Comparison of ENCODE assay signal across 8 mouse cellular contexts in the genomic region with DNA sequence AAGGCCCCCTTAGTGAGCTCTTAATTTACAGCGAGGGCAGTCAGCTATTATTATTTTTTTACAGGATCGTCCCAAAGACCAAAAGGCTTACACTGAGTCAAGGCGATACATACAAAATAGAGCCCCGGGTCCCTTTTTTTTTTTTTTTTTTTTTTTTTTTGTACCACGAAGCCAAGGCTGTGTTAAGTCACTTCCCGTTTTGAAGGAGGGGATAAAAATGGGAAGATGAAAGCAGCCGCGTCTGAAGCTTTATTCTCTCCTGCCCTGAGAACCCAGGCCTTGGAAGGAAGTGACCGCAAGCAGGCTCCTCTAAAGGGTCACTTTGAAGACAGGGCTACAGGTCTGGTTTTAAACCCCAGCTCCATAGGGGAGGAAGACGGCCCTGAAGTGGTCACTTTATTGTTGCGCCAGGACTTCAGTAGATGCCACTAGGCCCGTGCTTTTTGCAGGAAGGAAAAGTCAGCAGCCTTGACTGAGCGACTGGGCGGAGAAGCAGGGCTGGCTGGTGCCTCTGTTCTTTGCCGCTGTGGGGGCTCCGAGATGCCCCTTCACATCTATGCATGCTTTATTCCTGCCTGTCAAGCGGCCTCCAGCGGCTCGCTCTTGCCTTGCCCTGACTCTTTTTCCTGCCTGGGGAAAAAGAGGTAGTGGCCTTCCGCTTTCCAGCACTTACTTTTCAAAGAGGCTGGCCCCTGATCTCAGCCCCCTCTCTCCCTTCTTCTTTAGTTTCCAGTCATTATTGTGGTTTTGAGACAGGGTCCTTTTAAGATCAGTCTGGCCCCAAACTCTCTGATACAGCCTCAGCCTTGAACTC. TPM values are rescaled to one million over a fixed set of nuclear protein-coding genes. Genes with fewer than 3 reads are reported as not detected.
DNase-seq lines count a peak whose midpoint lies in the region; ATAC-seq lines count a peak whose summit lies in the region.

No protein-coding gene starts in this region.

- H3K36me3 ChIP-seq in lung, embryonic 15.5 days, result no peaks in the 10 kb centered on the region
- H3K36me3 ChIP-seq in intestine, embryonic 15.5 days, result no peaks in the 10 kb centered on the region
- H3K36me3 ChIP-seq in neural tube, embryonic 11.5 days (ENCODE audit: control insufficient read depth, insufficient read depth, low read length), result no peaks in the 10 kb centered on the region

- ATAC-seq in lung, embryonic 15.5 days (ENCODE audit: borderline replicate concordance, extremely low read depth, low FRiP score, low TSS enrichment), result no peak
- no peak for ATAC-seq in intestine, embryonic 15.5 days
- ATAC-seq in neural tube, embryonic 11.5 days (ENCODE audit: insufficient read depth, low FRiP score, low TSS enrichment), result no peak

- H3K27ac ChIP-seq in lung, embryonic 15.5 days, result no peak overlapping the region
- no peak overlapping the region for H3K27ac ChIP-seq in intestine, embryonic 15.5 days
- H3K27ac ChIP-seq in neural tube, embryonic 11.5 days (ENCODE audit: low read depth, low read length), result no peak overlapping the region

- WGBS in lung, embryonic 15.5 days, result 33% methylated on average over 20 of the region's 20 CpGs
- WGBS in intestine, embryonic 15.5 days, result 37% methylated on average over 20 of the region's 20 CpGs
- 13% methylated on average over 20 of the region's 20 CpGs for WGBS in neural tube, embryonic 11.5 days

- no peaks in the 10 kb centered on the region for H3K9me3 ChIP-seq in lung, embryonic 15.5 days
- H3K9me3 ChIP-seq in intestine, embryonic 15.5 days, result no peaks in the 10 kb centered on the region
- no peaks in the 10 kb centered on the region for H3K9me3 ChIP-seq in neural tube, embryonic 11.5 days (ENCODE audit: control insufficient read depth, low read length)

- no peaks in the 10 kb centered on the region for H3K4me1 ChIP-seq in lung, embryonic 15.5 days
- no peaks in the 10 kb centered on the region for H3K4me1 ChIP-seq in intestine, embryonic 15.5 days (replicated peaks)
- no peaks in the 10 kb centered on the region for H3K4me1 ChIP-seq in neural tube, embryonic 11.5 days (ENCODE audit: control insufficient read depth, insufficient read depth, low read length)

- no peaks in the 10 kb centered on the region for H3K27me3 ChIP-seq in lung, embryonic 15.5 days
- no peaks in the 10 kb centered on the region for H3K27me3 ChIP-seq in intestine, embryonic 15.5 days (replicated peaks)
- no peaks in the 10 kb centered on the region for H3K27me3 ChIP-seq in neural tube, embryonic 11.5 days (ENCODE audit: control insufficient read depth, insufficient read depth, low read length)

- H3K4me3 ChIP-seq in lung, embryonic 15.5 days, result no peak overlapping the region
- H3K4me3 ChIP-seq in intestine, embryonic 15.5 days (replicated peaks), result no peak overlapping the region
- H3K4me3 ChIP-seq in neural tube, embryonic 11.5 days (ENCODE audit: low read depth, low read length), result no peak overlapping the region

- peak; percentile 69 for DNase-seq in adrenal gland, adult 2 months
- no peak for DNase-seq in adrenal gland, adult 8-10 months
- no peak for DNase-seq in lung, postnatal 4 days
- DNase-seq in neural tube, embryonic 11.5 days (ENCODE audit: low spot score), result no peak
- no peak for DNase-seq in right cerebral cortex, postnatal 36 days (ENCODE audit: low spot score in 2 of 2)
- no peak for DNase-seq in frontal cortex, postnatal 10 days (ENCODE audit: low spot score in 2 of 2)

- H3K4me2 ChIP-seq in lung, embryonic 15.5 days, result peak overlapping the region; percentile 30
- H3K4me2 ChIP-seq in intestine, embryonic 15.5 days (replicated peaks), result peak overlapping the region; percentile 22; the same call in 1 of the 2 replicates
- peak overlapping the region; percentile 16; the same call in 1 of the 2 replicates for H3K4me2 ChIP-seq in neural tube, embryonic 11.5 days (ENCODE audit: low read depth)

- H3K9ac ChIP-seq in lung, embryonic 15.5 days, result no peak overlapping the region
- no peak overlapping the region for H3K9ac ChIP-seq in intestine, embryonic 15.5 days
- peak overlapping the region; percentile 26; the same call in 1 of the 2 replicates for H3K9ac ChIP-seq in neural tube, embryonic 11.5 days (ENCODE audit: low read length)

RNA-seq across cellular contexts. Expression of gene Efhd1, which starts 17.6 kb away (rescaled TPM):
- 100 to 1,000 TPM; 337 to 341 TPM for total RNA-seq in adrenal gland, adult 2 months (2021)
- polyA plus RNA-seq in adrenal gland, adult 2 months (2012; rRNA removed), result 579 and 581 TPM in 2 replicates
- 100 to 1,000 TPM; 293 to 561 (median 377) TPM for total RNA-seq in adrenal gland, adult 8-10 months (2022)
- 0.20 and 0.41 TPM in 2 replicates for polyA plus RNA-seq in lung, embryonic 15.5 days (2015; fragmentation: Nextera tagmentation; extraction: Ambion mirVana)
- polyA plus RNA-seq in intestine, embryonic 15.5 days (2015; fragmentation: Nextera tagmentation; extraction: Ambion mirVana), result 0.08 and 0.57 TPM in 2 replicates
- 0.51 and 0.58 TPM in 2 replicates for polyA plus RNA-seq in neural tube, embryonic 11.5 days (2014; fragmentation: Nextera tagmentation; extraction: Ambion mirVana)

RNA-seq across cellular contexts. Expression of gene Gigyf2, which starts 45.0 kb away (rescaled TPM):
- 10 to 100 TPM; 66.6 to 95.5 TPM for total RNA-seq in adrenal gland, adult 2 months (2021)
- polyA plus RNA-seq in adrenal gland, adult 2 months (2012; rRNA removed), result 17.0 and 24.7 TPM in 2 replicates
- total RNA-seq in adrenal gland, adult 8-10 months (2022), result 100 to 1,000 TPM in 2 of 4 experiments, 10 to 100 TPM in 2; 87.7 to 132 (median 106) TPM
- 45.3 and 50.6 TPM in 2 replicates for polyA plus RNA-seq in lung, embryonic 15.5 days (2015; fragmentation: Nextera tagmentation; extraction: Ambion mirVana)
- 46.8 and 47.5 TPM in 2 replicates for polyA plus RNA-seq in intestine, embryonic 15.5 days (2015; fragmentation: Nextera tagmentation; extraction: Ambion mirVana)
- 51.5 and 62.9 TPM in 2 replicates for polyA plus RNA-seq in neural tube, embryonic 11.5 days (2014; fragmentation: Nextera tagmentation; extraction: Ambion mirVana)

Comparison
In these comparisons a context has a peak if more than half of its experiments do, and no peak if none do; other contexts are left out.
1. RNA of gene Efhd1, which starts 17.6 kb away (polyA plus RNA-seq): 579 to 581 TPM in adrenal gland, adult 2 months; 0.51 to 0.58 TPM in neural tube, embryonic 11.5 days, 0.20 to 0.41 TPM in lung, embryonic 15.5 days and 0.08 to 0.57 TPM in intestine, embryonic 15.5 days; every median in the first group is over 100 times any median in the second.
2. Peak in every context shown above with its lines, with median percentiles within 50 percentile points of each other: H3K4me2 ChIP-seq.